Mouse (Mus musculus) urinary bladder, postnatal 0 days (tissue): ENCODE data around the gene Vrtn. TPM values are rescaled to one million over a fixed set of nuclear protein-coding genes. Genes with fewer than 3 reads are reported as not detected.

Experiments
- polyA plus RNA-seq: library from polyadenylated mRNA; unstranded; fragments of >200 nt; fragmentation: Nextera tagmentation; extraction: Ambion mirVana; gene quantifications from 2 replicates; pipeline ENCODE4 v1.2.1, GENCODE M21; 2015

Gene Vrtn
- polyA plus RNA-seq, result not detected in 2 replicates

GRCm38 (mm10) chr12:84640654-84641053, at the start of gene Vrtn:
Vrtn (plus strand) TSS chr12:84641019.

GRCm38 (mm10) chr12:84616977-84617630, 23.7 kb upstream of the Vrtn start, which contains the start of gene Abcd4:
Abcd4 (minus strand) TSS chr12:84617413.

GRCm38 (mm10) chr12:84698319-84699081, 57.7 kb downstream of the Vrtn start, which contains the start of gene Syndig1l:
Syndig1l (minus strand) TSS chr12:84698831.

Other genes starting within 250 kb of the Vrtn start
- 13.4 and 16.0 TPM in 2 replicates for gene Entpd5, start 232.0 kb upstream of the Vrtn start, polyA plus RNA-seq
- 0.27 and 0.57 TPM in 2 replicates for gene Bbof1, start 231.9 kb upstream of the Vrtn start, polyA plus RNA-seq
- 21.1 and 24.9 TPM in 2 replicates for gene Rnf113a2, start 223.8 kb upstream of the Vrtn start, polyA plus RNA-seq
- gene Aldh6a1, start 190.0 kb upstream of the Vrtn start, polyA plus RNA-seq, result 36.0 and 38.3 TPM in 2 replicates
- gene Lin52, start 189.6 kb upstream of the Vrtn start, polyA plus RNA-seq, result 9.5 and 10.6 TPM in 2 replicates
- gene Vsx2, start 71.3 kb upstream of the Vrtn start, polyA plus RNA-seq, result not detected in 2 replicates
- gene Abcd4, start 23.6 kb upstream of the Vrtn start, polyA plus RNA-seq, result 8.8 and 9.8 TPM in 2 replicates
- gene Syndig1l, start 57.8 kb downstream of the Vrtn start, polyA plus RNA-seq, result 0.07 and 0.16 TPM in 2 replicates
- gene Npc2, start 132.1 kb downstream of the Vrtn start, polyA plus RNA-seq, result 53.4 and 53.5 TPM in 2 replicates
- 115 TPM in 2 replicates for gene Isca2, start 132.2 kb downstream of the Vrtn start, polyA plus RNA-seq
- gene Ltbp2, start 235.5 kb downstream of the Vrtn start, polyA plus RNA-seq, result 2.0 and 2.3 TPM in 2 replicates